Mouse (Mus musculus) spleen, postnatal 10 days (tissue): ENCODE measurements around the gene AW551984.

Experiments
- DNase-seq, 2 experiments: peaks; one replicate each; pipeline ENCODE4 v3.0.0; 2021 to 2022; ENCODE audit warnings: low spot score in 2 of 2

AW551984 gene

GRCm38 (mm10) chr9:39603999-39604453 is at the start of gene AW551984:
TSS of gene AW551984 (minus strand) at chr9:39604403.
- DNase-seq: no peak

- DNase-seq: no peak
Measured at GRCm38 (mm10) chr9:39647382-39647781, 43.2 kb upstream of the AW551984 start.

- no peak for DNase-seq
Measured at GRCm38 (mm10) chr9:39644785-39645184, 40.6 kb upstream of the AW551984 start, which contains the start of gene Olfr961. TSS of gene Olfr961 (plus strand) at chr9:39645085.

- no peak for DNase-seq
Measured at GRCm38 (mm10) chr9:39633913-39634594, 29.9 kb upstream of the AW551984 start.

GRCm38 (mm10) chr9:39629069-39629468 is 24.9 kb upstream of the AW551984 start:
- no peak for DNase-seq

GRCm38 (mm10) chr9:39624711-39625110 is 20.5 kb upstream of the AW551984 start:
- no peak for DNase-seq

- no peak for DNase-seq
Measured at GRCm38 (mm10) chr9:39623783-39624182, 19.6 kb upstream of the AW551984 start.

- no peak for DNase-seq
Measured at GRCm38 (mm10) chr9:39621073-39621472, 16.9 kb upstream of the AW551984 start, which contains the start of gene Olfr960. TSS of gene Olfr960 (plus strand) at chr9:39621373.

- DNase-seq: no peak
Measured at GRCm38 (mm10) chr9:39611953-39612352, 7.8 kb upstream of the AW551984 start.

- DNase-seq: no peak
Measured at GRCm38 (mm10) chr9:39610355-39610754, 6.2 kb upstream of the AW551984 start, which contains the start of gene Olfr148. TSS of gene Olfr148 (plus strand) at chr9:39610655.

- DNase-seq: no peak
Measured at GRCm38 (mm10) chr9:39608497-39608896, 4.3 kb upstream of the AW551984 start.

- DNase-seq: no peak
Measured at GRCm38 (mm10) chr9:39603333-39603845, 814 bp downstream of the AW551984 start.

- DNase-seq: no peak
Measured at GRCm38 (mm10) chr9:39602536-39603332, 1.5 kb downstream of the AW551984 start.

GRCm38 (mm10) chr9:39577050-39577449 is 27.2 kb downstream of the AW551984 start:
- DNase-seq: no peak

GRCm38 (mm10) chr9:39575469-39575868 is 28.7 kb downstream of the AW551984 start, which contains the start of gene Olfr959:
TSS of gene Olfr959 (minus strand) at chr9:39575569.
- no peak for DNase-seq

GRCm38 (mm10) chr9:39558349-39558647 is 45.9 kb downstream of the AW551984 start:
- no peak for DNase-seq

GRCm38 (mm10) chr9:39557529-39558348 is 46.5 kb downstream of the AW551984 start:
- DNase-seq: no peak

GRCm38 (mm10) chr9:39553946-39554345 is 50.3 kb downstream of the AW551984 start, which contains the start of gene Olfr958:
TSS of gene Olfr958 (minus strand) at chr9:39554054.
- no peak for DNase-seq

- DNase-seq: no peak
Measured at GRCm38 (mm10) chr9:39550806-39551205, 53.4 kb downstream of the AW551984 start.
